Mouse (Mus musculus) left cerebral cortex, postnatal 10 days (tissue): ENCODE measurements around the gene Trim14. TPM values are rescaled to one million over a fixed set of nuclear protein-coding genes. Genes with fewer than 3 reads are reported as not detected.
"Not testable (repeated sequence)": the region's sequence is repeated elsewhere in the genome, so short reads cannot be mapped to it uniquely, and the experiment has no call there.

Experiments used
- DNase-seq, 2 experiments: peaks; one replicate each; pipeline ENCODE4 v3.0.0; 2021 to 2022; ENCODE audit warnings: low spot score in 2 of 2, mixed read lengths in 1 of 2; ENCODE audit errors: extremely low spot score in 1 of 2
- intact Hi-C: fragments of 180-260 bp; cut with DNase I; formaldehyde crosslinking; loops from one replicate; pipeline ENCODE4 v1.15.1; 2025
- total RNA-seq, 2 experiments: library from RNA; stranded (reverse); gene quantifications; 2 replicates each; pipeline ENCODE4 v1.2.3; 2021

Gene Trim14
- 1 to 10 TPM; 1.2 to 1.4 TPM for total RNA-seq

- no peak for DNase-seq
- intact Hi-C loops: loop anchor here (10.0 kb wide), 1 partner anchor 119 kb away; the partner anchor contains the start of gene Tbc1d2
Measured at GRCm38 (mm10) chr4:46535840-46536361, at the start of gene Trim14. Gene Trim14, minus strand, starts transcription at chr4:46536141.

DNA sequence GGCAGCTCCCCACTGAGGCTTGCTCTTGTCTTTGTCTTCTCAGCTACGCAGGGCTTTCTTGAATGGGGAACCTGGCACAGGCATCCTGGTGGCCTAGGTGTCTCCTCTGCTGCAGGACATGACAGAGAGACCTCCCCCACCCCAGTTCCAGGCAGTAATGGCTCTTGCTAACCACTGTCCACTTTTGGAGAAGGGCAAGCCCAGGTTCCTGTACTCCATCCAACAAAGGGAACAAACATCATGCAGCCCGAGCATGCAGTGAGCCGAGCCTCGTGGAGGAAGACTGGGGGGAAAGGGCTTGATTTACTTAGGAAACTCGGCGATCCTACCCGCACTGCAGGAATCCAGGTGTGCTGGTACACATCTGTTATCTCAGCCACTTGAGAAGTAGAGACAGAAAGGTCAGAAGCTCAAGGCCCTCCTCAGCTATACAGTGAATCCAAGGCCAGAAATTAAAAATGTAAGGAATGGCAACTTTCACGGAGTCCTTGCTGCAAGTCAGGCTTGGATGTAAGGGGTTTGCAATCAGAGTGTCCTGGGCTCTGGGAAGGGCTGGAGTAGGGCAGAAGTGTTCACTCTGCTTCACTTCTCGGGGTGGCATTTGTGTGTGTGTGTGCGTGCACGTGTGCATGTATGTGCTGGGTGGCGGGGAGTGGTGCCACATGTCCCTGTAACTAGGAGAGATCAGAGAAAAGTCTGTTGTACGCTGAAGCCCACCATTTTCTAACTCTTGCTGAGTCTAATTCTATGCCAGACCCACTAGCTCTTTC is 49.3 kb upstream of the Trim14 start:
- intact Hi-C loops: loop anchor here (1.0 kb wide), 1 partner anchor 11 kb away; no protein-coding TSS in a partner anchor
- DNase-seq: no peak

GRCm38 (mm10) chr4:46584536-46584935 is 48.6 kb upstream of the Trim14 start:
- intact Hi-C loops: not testable (repeated sequence)

DNA sequence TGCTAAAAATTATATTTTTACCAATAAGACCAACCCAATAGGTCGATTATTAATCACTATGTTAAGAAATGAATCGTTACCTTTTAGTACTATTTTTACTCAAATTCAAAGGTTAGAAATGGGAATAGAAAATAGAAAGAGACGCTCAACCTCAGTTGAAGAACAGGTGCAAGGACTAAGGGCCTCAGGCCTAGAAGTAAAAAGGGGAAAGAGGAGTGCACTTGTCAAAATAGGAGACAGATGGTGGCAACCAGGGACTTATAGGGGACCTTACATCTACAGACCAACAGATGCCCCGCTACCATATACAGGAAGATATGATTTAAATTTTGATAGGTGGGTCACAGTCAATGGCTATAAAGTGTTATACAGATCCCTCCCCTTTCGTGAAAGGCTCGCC is 48.1 kb upstream of the Trim14 start:
- DNase-seq, intact Hi-C loops: not testable (repeated sequence)

More at GRCm38 (mm10) chr4:46584536-46584935, 48.6 kb upstream of the Trim14 start:
- not testable (repeated sequence) for DNase-seq

- DNase-seq, intact Hi-C loops: not testable (repeated sequence)
Measured at GRCm38 (mm10) chr4:46582024-46582423, 46.1 kb upstream of the Trim14 start.

- intact Hi-C loops: not testable (repeated sequence)
Measured at GRCm38 (mm10) chr4:46581577-46581976, 45.6 kb upstream of the Trim14 start.

DNA sequence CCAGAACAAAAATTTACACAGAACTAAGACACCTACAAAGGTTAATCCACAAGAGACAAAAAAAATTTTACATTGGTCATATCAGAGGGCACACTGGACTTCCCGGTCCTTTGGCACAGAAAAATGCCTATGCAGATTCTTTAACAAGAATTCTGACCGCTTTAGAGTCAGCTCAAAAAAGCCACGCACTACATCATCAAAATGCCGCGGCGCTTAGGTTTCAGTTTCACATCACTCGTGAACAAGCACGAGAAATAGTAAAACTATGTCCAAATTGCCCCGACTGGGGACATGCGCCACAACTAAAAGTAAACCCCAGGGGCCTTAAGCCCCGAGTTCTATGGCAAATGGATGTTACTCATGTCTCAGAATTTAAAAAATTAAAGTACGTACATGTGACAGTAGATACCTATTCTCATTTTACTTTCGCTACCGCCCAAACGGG is 44.9 kb upstream of the Trim14 start:
- DNase-seq, intact Hi-C loops: not testable (repeated sequence)

More at GRCm38 (mm10) chr4:46581577-46581976, 45.6 kb upstream of the Trim14 start:
- DNase-seq: not testable (repeated sequence)

GRCm38 (mm10) chr4:46578796-46579346 is 42.9 kb upstream of the Trim14 start:
- DNase-seq, intact Hi-C loops: not testable (repeated sequence)

GRCm38 (mm10) chr4:46578228-46578627 is 42.3 kb upstream of the Trim14 start:
- intact Hi-C loops: no loop called here
- DNase-seq: no peak

- DNase-seq, intact Hi-C loops: not testable (repeated sequence)
Measured at GRCm38 (mm10) chr4:46575509-46576284, 39.8 kb upstream of the Trim14 start.

- intact Hi-C loops: loop anchor here (1.0 kb wide), 1 partner anchor 10 kb away; no protein-coding TSS in a partner anchor
- no peak for DNase-seq
Measured at GRCm38 (mm10) chr4:46574841-46575240, 38.9 kb upstream of the Trim14 start.

- no peak for DNase-seq
- intact Hi-C loops: loop anchor here (1.0 kb wide), 1 partner anchor 11 kb away; no protein-coding TSS in a partner anchor
Measured at GRCm38 (mm10) chr4:46574024-46574753, 38.2 kb upstream of the Trim14 start.

DNA sequence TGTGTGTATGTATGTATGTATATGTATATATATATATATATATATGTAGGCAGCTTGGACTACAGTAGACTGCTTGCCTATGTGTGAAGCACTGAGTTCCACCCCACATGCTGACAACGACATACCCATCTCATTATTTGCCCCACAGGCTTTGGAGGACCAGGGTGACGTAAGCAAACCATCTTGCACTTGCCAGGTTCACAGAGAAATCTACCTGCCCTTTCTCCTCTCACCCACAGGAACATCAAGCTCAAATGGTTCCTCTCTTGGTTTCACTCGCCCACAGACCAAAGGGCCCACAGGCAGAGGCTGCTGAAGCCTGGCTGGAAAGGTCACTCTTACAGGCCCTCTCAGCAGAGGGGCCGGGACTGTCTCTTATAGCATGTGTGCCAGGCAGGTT is 36.7 kb upstream of the Trim14 start:
- DNase-seq: no peak
- intact Hi-C loops: no loop called here

DNA sequence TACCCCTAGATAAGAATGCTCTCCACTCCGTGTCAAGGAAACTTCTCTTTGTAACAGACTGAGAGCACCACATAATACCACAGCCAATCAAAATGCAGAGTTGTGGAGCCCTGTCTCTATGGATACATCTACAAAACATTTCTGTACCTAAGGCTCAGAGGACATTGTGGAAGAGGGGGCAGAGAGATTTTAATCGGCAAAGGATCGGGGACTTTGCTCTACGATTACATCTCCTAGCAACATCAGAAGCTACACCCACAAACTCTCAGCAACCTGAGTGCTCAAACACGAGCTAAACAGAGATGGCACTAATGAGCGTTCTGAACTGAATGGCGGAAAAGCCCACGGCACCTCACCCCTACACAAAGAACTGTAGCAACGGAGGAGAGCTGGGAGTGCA is 35.8 kb upstream of the Trim14 start:
- no peak for DNase-seq
- intact Hi-C loops: no loop called here

DNA sequence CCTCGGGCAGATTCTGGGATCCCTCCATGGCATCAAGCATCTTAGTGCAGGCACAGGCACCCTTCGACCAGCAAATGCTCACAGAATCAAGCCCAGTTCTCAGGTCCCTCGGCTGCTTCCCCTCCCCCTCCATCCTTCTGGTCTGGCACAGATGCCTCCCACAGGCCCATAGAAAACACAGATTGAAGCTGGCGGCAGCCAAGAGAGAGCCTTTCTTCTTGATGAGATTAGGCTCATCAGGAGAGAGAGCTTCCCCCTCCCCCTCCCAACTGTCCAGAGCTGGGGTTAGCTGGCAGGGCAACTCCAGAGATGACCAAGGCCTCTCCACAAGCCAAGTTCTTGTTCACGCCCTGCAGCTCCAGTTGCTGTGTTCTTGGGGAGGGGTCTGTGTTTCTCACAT is 33.7 kb upstream of the Trim14 start:
- DNase-seq: peak; percentile 67
- intact Hi-C loops: no loop called here

DNA sequence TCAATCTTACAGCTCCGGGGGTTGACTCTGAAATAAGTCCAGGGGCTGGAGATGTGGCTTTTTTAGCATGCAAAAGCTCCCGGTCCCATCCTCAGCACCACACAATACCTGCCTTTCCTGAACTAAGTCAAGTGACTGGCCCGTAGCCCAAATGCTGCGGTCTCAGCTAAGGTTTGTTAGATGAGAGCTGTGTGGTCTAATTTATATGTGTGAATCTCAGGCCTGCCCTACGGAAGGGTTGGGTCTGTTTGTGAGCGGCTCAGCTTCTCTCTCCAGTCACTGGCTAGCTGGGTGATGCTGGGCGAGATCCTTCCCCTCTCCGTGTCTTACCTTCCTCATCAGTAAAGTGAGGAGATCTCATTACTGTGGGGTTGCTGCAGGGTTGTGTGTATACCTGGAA is 32.2 kb upstream of the Trim14 start:
- no peak for DNase-seq

GRCm38 (mm10) chr4:46566931-46567671 is 31.2 kb upstream of the Trim14 start:
- no peak for DNase-seq
- intact Hi-C loops: no loop called here

More for the DNA sequence above, 32.2 kb upstream of the Trim14 start:
- intact Hi-C loops: no loop called here
